Mouse (Mus musculus) spleen, adult 12 weeks (tissue): ENCODE results near the gene Fezf2.

ENCODE experiments used
- DNase-seq: peaks from one replicate; pipeline ENCODE4 v3.0.0; 2022; ENCODE audit warnings: low spot score

Fezf2 gene

GRCm38 (mm10) chr14:12342458-12343131 lies 5.4 kb downstream of the Fezf2 start:
- DNase-seq, result no peak

GRCm38 (mm10) chr14:12341789-12342457 lies 6.1 kb downstream of the Fezf2 start:
- DNase-seq, result no peak

DNA sequence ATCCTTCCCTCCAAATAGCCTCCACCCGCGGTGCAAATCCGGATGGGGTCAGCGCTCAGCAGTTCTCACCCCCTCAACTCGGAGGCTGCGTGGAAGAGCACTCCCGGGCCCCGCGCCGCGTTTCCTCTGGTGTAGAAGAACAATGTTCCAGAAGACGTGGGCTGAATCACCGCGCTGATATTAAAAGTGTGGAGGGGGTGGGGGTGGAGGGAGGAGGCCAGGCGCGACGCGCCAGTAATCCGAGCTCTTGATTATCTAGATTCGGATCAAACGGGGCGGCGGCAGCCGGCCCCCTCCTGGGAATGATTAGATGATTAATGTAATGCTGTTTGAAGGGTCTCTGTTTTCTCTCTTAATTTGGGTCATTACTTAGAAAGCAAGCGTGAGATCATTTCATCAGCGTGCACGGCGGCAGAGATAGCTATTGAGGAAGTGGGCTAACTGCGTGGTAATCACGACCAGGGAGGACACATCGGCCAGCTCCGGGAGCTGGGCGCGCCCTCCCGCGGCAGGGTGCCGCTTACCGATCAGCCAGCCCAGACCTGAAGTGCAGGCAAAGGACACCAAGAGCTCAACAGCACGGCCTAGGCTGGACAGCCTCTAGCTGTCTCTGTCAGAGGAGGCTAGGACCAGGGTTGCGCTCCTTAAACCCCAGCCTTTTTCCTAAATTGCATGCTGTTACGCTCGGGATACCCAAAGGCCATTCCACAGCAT lies 6.8 kb downstream of the Fezf2 start:
- no peak for DNase-seq

DNA sequence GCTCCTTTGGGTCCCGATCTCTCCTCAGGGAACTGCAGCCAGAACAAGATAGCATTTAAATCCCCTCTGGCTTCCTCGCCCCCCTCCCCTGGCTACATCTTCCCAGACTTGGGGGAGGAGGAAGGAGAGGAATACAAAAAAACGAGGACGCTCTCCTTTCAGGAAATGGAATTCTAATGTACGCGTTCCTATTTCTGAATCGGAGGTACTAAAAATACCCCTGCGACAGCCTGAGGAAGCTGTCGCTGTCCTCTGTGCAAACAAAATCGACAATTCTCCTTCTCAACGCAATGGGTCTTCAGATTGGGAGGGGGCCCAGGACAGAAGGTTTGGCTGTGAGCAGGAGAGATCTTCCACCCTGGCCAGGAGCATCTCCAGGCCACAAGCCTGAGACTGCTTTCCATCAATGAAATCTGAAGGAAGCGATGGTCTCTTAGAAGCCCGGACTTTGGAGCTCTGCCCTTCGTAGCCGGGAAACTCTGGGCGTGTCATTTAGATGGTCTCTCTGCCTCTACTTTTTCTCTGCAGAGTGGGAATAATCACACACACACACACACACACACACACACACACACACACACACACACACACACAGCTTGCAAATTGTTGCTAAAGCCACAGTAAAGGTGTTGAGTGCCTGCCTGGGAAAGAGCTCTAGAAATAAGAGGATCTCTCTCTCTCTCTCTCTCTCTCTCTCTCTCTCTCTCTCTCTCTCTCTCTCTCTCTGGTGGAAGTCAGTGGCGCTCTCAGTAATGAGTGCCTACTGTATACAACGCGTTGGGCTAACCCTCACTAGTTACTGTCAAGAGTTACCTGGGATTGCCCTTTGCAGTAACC lies 7.5 kb downstream of the Fezf2 start:
- DNase-seq, result no peak

DNA sequence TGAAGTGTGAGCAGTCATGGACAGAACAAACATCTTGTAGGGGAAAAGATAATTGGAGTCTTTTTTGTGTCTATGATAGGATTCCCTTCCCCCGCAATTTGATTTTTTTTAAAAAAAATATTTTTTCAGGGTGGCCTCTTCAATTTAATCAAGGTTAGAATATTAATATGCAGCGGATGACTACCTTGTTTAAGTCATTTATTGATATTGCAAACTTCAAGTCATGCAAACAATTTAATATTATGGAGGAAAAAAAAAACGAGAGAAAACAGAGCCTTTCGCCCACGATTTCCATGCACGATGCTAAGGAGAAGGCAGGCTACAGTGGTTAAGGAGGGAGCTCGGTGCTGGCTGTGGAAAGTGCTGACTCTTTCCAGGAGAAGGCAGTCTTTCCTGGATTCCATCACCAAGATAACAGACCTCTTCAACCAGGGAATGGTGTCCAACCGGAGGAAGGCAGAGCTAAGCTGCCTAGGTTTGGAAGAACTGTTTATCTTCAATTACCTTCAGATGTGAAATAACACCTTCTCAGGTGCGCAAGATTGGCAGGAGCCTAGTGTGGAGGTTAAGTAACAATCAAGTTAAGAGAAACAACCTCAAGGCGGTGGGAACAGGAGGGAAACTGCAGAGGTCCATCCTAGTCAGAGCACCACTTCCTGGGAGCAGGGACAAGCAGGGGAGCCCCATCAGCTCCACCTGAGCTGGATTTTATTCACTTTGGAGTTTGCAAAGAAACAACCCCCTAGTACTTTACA lies 9.0 kb downstream of the Fezf2 start:
- no peak for DNase-seq

GRCm38 (mm10) chr14:12337998-12338809 lies 9.8 kb downstream of the Fezf2 start:
- no peak for DNase-seq

GRCm38 (mm10) chr14:12337421-12337997 lies 10.5 kb downstream of the Fezf2 start:
- no peak for DNase-seq

DNA sequence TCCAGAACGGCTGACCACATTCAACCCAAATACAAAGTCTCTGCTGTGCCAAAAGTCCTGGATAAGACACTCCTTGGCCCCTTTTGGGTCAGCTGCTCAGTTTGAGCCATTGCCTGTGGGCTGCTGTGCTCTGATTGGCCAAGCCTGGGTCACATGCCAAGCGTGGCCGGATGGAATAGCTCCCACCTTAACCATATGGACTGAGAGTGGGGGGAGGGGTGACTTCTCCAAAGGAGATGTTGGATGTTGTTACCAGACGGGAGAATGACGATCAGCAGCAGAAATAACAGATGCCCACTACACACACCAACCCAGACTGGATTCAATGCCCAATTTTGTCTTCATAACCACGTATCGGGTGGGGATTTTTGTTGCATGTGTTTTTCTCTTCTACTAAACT lies 13.1 kb downstream of the Fezf2 start:
- no peak for DNase-seq

- DNase-seq, result no peak
Measured at GRCm38 (mm10) chr14:12333622-12334021, 14.4 kb downstream of the Fezf2 start.

- no peak for DNase-seq
Measured at GRCm38 (mm10) chr14:12303106-12303505, 44.9 kb downstream of the Fezf2 start.

GRCm38 (mm10) chr14:12300677-12301076 lies 47.3 kb downstream of the Fezf2 start:
- DNase-seq, result no peak

GRCm38 (mm10) chr14:12300275-12300674 lies 47.7 kb downstream of the Fezf2 start:
- DNase-seq, result no peak

DNA sequence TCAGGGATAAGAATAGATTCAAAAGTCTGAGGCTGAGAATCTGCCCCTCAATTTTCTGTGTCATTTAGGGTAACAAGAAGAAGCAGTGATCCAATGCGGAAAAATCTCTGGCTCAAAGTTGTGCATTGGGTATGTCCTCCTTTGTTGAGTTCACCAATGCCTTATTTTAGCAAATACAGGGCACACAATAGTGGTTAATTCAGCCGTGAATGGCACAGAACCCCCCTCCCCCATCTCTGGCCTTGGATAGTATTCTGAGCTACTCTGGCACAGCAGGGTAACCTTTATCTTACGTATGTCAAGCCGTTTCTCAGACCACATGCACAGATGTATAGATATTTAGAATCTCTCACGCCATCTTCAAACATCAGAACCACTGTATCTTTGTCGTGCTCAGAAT lies 48.3 kb downstream of the Fezf2 start:
- DNase-seq, result no peak

GRCm38 (mm10) chr14:12299171-12299570 lies 48.8 kb downstream of the Fezf2 start:
- DNase-seq, result no peak

DNA sequence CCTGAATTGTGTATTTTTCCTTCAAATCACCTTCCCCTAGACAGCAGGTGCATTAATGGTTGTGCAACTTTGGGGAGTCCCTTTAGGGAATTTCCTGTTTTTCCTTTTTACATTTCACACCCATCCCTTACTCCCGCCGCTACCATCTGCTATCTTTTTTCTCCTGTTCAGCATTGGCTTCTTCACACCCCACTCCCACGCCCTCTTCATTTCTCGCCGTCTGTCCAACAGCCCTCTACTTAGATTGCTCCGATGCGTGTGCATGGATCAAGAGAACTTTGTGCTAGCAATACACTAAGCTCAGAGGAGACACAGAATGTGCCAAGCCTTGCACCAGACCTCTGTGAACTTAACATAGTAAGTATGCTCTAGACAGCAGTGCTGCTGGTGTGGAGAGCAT lies 51.6 kb downstream of the Fezf2 start:
- DNase-seq, result no peak
